Mouse (Mus musculus) skeletal muscle tissue, postnatal 0 days (tissue): ENCODE data around the gene Tmem43. TPM values are rescaled to one million over a fixed set of nuclear protein-coding genes. Genes with fewer than 3 reads are reported as not detected.

Source experiments
- polyA plus RNA-seq: library from polyadenylated mRNA; unstranded; fragments of >200 nt; fragmentation: Nextera tagmentation; extraction: Ambion mirVana; gene quantifications from 2 replicates; pipeline ENCODE4 v1.2.1, GENCODE M21; 2015

Tmem43 gene
- 25.5 and 38.8 TPM in 2 replicates for polyA plus RNA-seq

DNA sequence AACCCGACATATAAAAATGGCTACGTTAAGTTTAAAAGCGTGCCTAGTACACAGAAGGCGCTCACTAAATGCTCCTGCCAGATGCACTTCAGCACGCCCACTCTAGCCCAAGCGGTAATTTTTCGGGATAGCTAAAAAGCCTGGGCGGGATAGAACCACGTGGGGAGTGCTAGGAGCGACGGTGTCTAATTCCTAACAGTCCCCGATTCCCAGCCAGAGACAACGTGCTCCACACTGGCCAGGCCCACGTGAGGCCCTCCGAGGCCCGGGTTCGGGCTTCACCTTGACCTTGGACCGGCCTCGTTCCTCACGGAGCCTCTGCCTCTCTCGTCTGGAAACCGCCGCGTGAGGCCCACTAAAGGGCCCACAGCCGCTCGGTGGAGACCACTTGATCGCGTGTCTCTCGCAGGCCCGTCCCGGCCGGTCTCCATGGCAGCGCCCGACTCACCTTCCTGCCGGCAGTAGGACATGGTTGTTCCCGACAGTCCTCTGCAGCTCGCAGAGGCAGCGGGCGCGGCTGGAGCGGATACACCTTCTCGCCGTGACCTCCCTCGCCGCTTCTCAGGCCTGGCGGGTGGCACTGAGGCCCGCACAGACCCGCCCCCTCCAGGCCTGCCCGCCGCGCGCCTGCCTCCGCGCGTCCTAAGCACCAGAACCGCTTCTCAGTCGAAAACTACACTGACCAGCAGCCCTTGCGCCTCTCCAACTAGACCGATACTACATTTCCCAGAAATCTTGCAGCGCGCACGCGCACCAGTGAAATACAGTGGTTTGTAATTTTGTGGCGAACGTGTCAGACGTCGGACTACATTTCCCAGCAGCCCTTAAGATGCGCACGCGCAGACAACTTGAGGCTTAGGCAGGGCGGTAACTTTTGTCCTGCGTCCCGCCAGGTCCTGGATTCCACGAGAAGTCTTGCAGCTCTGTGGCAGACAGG, at the start of gene Tmem43, which contains the start of gene Chchd4:
Gene Tmem43, plus strand, starts transcription at position 836 of the 937 bp plus-strand sequence.
Gene Chchd4, minus strand, starts transcription at position 679 of the 937 bp plus-strand sequence.

DNA sequence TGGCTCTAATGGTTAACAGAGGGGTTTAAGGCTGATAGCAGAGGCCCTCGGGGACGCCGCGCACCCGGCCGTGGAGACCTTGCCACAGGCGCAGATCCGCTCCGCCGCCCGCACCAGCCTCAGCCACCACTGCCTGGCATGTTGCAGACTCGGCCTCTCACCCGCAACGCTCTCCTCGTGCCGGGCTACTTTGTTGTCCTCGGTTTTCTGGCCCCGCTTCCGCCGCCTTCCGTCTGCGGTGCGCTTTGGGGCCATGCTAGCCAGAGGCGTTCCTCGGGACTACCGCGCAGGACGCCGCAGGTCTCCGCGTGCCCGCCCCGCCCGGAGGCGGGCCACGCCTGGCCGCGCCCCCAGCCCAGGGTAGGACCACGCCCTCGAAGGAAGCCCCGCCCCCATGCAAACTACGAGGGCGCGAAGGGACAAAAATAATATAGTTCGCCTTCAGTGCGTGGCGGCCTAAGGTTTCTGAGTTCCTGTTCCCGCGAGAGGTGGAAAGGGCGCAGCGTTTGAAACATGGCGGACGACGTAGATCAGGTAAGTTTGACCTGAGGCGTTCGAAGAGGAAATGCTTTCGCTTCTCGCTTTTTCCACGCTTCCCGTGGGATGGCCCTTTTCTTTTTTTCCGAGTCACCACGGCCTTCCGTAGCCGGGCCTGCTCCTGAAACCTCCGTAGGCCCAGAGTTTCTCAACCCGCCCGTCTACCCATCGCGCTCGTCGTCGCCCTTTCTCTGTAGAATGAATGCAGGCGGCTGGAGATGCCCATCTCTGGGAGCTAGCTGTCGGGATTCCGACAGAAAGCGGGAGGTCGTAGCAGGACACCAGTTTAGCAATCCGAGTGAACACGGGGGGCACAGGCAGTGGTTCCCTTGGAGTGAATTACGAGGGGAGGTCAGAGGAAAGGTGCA, 42.3 kb downstream of the Tmem43 start, which contains the start of the genes Xpc and Lsm3:
Gene Xpc, minus strand, starts transcription at position 344 of the 905 bp plus-strand sequence.
Gene Lsm3, plus strand, starts transcription at position 384 of the 905 bp plus-strand sequence.

Other genes with a start within 250 kb of the Tmem43 start
- 0.06 TPM in 1 of 2 replicates, not detected in the other for gene Wnt7a, start 62.3 kb upstream of the Tmem43 start, polyA plus RNA-seq
- 19.6 and 20.2 TPM in 2 replicates for gene Chchd4, start 157 bp upstream of the Tmem43 start, polyA plus RNA-seq
- 7.4 and 8.3 TPM in 2 replicates for gene Xpc, start 42.2 kb downstream of the Tmem43 start, polyA plus RNA-seq
- gene Lsm3, start 42.2 kb downstream of the Tmem43 start, polyA plus RNA-seq, result 103 and 115 TPM in 2 replicates
- gene Slc6a6, start 210.3 kb downstream of the Tmem43 start, polyA plus RNA-seq, result 31.3 and 35.8 TPM in 2 replicates